Mouse (Mus musculus): Measurements from ENCODE around the gene Ttc30a1. TPM values are rescaled to one million over a fixed set of nuclear protein-coding genes. Genes with fewer than 3 reads are reported as not detected.
A peak's percentile ranks its signal among the peaks of the same experiment; 100 is the strongest.

Ttc30a1 gene
- polyA plus RNA-seq, 1 experiment from 2014 or later = 9.2 TPM

DNA sequence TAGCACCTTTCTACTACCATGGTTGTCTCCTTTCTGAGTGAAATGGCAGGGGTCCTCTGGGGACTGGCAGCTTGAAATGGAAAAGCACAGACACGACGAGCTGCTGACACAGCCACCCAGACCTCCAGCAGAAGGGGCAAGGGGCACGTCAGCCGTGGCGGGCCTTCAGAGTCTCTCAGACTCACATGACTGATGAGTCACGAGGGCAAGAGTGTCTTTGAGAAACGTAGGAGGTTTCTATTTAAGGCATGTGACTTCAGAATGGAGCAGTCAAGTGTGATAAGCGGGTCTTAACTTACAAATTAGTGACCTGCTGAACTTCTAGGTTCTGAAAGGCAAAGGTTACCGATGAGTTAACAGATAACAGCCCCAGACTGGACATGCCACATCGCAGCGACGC is 16.0 kb upstream of the Ttc30a1 start:
- WGBS = 29% methylated on average over 12 of the region's 12 CpGs
- Histone ChIP-seq H3K27ac (no peak overlapping the region), H3K4me3 (no peak overlapping the region), H3K9me3 (replicated peaks) (no peaks in the 10 kb centered on the region), H3K4me1 (peaks cover 28% of the 10 kb centered on the region), H3K36me3 (no peaks in the 10 kb centered on the region), H3K9ac (no peak overlapping the region), H3K27me3 (no peaks in the 10 kb centered on the region), H3K4me2 (replicated peaks) (no peak overlapping the region)
- ATAC-seq (ENCODE audit: low FRiP score) = no peak

DNA sequence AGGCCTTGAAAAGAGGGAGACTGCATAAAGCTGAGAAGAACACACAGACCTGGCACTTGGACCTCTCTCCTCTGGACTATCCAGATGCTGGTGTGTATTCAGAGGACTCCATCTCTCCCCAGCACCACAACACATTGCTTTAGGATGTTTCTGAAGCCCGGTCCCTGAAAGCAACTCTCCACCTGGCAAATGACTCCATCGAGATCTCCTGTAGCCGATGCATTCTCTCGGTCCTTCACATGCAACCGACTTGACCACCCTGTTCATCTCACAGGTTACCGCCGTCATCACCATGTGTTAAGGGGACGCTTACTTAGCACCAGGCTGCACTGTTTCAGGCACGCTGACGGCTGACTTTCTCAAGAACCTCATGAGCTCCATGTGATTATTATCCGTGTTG is 13.1 kb upstream of the Ttc30a1 start:
- H3K9me3 ChIP-seq (replicated peaks) = no peaks in the 10 kb centered on the region
- H3K9ac ChIP-seq = no peak overlapping the region
- WGBS = 96% methylated on average over 11 of the region's 11 CpGs
- H3K4me3 ChIP-seq = no peak overlapping the region
- H3K4me2 ChIP-seq (replicated peaks) = no peak overlapping the region
- no peak overlapping the region for H3K27ac ChIP-seq
- H3K36me3 ChIP-seq = no peaks in the 10 kb centered on the region
- no peaks in the 10 kb centered on the region for H3K27me3 ChIP-seq
- peaks cover 30% of the 10 kb centered on the region for H3K4me1 ChIP-seq
- no peak for ATAC-seq (ENCODE audit: low FRiP score)

DNA sequence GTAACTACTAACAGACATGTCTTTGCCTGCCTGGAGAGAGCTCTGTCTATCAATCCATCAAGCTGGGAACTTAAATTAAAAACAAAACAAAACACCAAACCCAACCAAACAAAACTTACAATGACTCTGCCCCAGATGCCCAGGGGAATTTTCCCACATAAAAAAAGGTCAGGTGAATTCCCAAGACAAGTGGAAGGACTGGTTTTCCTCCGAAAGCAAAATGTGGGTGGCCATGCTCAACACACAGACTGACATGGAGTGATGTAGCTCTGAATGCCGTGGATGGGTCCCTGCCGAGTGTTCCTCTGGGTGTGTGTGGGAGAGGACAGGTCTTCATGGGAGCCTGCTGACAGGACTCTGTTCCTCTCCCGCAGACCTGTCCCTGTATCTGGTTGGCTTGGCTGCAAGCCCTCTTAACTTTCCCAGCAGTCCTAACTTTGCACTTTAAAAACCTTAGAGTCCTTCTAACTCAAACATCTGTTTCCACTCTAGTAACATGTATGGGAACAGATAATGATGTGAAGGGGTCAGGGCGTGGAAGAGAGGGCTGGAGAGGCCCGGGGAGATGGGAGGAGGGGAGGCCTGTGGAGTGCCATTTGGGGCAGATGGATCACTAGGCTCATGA is 9.9 kb upstream of the Ttc30a1 start:
- ATAC-seq (ENCODE audit: low FRiP score) = no peak
- Histone ChIP-seq H3K9me3 (replicated peaks) (no peaks in the 10 kb centered on the region), H3K4me1 (peaks cover 29% of the 10 kb centered on the region), H3K9ac (no peak overlapping the region), H3K27me3 (no peaks in the 10 kb centered on the region), H3K4me3 (no peak overlapping the region), H3K36me3 (no peaks in the 10 kb centered on the region), H3K4me2 (replicated peaks) (no peak overlapping the region), H3K27ac (peak overlapping the region; percentile 90; the same call in 1 of the 2 replicates)
- WGBS = 34% methylated on average over 6 of the region's 6 CpGs

DNA sequence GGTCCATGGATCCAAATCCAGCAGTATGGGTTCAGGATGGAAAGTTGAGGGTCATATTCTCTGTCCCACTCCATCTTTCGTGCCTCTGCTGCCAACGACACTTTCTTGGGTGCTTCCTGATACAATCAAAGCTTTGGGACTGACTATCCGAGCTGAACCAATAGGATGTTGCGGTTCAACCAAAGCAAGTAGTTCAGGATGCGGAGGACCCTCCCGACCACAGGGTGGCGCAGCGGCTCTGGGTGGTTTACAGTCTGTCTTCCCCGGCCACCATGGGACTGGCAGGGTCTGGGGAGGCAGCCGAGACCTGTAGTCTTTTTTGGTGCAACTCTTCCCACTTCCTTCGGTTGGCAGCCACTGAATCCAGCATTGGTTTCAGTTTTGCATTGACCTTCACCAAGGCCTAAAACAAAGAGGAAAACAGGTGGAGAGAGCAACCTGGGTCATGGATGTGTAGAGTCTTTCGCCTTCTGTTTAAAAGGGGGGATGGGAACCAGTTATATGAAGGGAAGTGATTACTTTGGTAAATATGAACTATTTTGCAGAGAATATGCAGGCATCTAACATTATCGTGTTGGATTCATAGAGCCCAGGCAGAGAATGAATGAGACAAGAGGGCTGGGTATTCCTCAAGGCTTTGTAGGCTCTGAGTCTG is 9.2 kb upstream of the Ttc30a1 start:
- H3K4me3 ChIP-seq = no peak overlapping the region
- no peak overlapping the region for H3K9ac ChIP-seq
- no peak overlapping the region for H3K4me2 ChIP-seq (replicated peaks)
- H3K27me3 ChIP-seq = no peaks in the 10 kb centered on the region
- peaks cover 34% of the 10 kb centered on the region for H3K4me1 ChIP-seq
- ATAC-seq (ENCODE audit: low FRiP score) = no peak
- 40% methylated on average over 13 of the region's 13 CpGs for WGBS
- peak overlapping the region; percentile 90; the same call in 1 of the 2 replicates for H3K27ac ChIP-seq
- H3K9me3 ChIP-seq (replicated peaks) = no peaks in the 10 kb centered on the region
- no peaks in the 10 kb centered on the region for H3K36me3 ChIP-seq

DNA sequence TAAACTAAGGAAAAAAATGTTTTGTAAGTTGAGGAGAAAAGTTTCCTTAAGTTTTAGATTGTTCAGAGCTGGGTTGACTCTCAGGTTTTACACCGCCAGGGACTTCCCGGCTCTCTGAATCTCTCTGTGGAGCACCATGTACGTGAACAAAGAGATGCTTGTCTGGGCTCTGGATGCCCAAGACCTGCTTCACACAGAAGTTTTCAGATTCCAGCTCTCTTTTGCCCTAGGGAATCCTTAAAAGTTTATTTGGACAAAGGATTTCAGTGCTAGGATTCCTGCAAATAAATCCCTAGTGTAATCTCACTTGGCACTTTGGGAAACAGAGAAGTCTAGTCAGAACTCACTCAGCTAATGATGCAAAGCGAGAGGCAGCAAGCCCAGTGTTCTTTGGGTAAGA is 7.9 kb upstream of the Ttc30a1 start:
- 48% methylated on average over 4 of the region's 4 CpGs for WGBS
- Histone ChIP-seq H3K4me3 (no peak overlapping the region), H3K27ac (peak overlapping the region; percentile 90)

DNA sequence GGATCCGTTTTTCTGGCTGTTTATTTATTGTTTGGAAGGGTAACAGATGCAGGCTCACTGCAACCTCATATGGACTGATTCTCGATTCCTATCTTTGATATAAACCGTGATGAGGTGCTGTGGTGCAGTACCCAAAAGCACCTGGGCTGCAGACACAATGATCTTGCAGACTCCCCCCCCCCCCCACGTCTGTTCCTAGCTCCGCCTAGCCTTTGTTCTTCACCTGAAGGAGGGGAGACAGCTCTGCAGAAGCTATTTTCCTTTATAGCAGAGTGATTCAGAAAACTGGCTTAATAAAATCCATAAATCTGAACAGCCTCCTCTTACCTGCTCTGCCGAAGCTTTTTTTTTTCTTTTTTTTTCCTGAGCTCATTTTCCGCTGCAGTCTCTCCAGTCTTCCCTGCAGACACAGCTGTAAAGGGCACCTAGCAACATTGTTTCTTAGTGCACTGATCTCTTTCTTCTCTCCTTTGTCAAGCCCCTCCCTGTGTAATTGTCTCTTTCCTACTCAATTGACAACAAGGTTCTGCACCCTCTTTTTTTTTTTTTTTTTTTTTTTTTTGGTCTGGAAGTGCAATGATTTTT is 7.1 kb upstream of the Ttc30a1 start:
- peak overlapping the region; percentile 27; the same call in 1 of the 2 replicates for H3K4me2 ChIP-seq (replicated peaks)
- no peak overlapping the region for H3K4me3 ChIP-seq
- peak overlapping the region; percentile 90 for H3K27ac ChIP-seq
- 30% methylated on average over 7 of the region's 7 CpGs for WGBS
- H3K9me3 ChIP-seq (replicated peaks) = no peaks in the 10 kb centered on the region
- H3K4me1 ChIP-seq = peaks cover 37% of the 10 kb centered on the region
- no peaks in the 10 kb centered on the region for H3K36me3 ChIP-seq
- no peak; the same call in 1 of the 2 replicates for ATAC-seq (ENCODE audit: low FRiP score)
- peak overlapping the region; percentile 35; the same call in 1 of the 2 replicates for H3K9ac ChIP-seq
- no peaks in the 10 kb centered on the region for H3K27me3 ChIP-seq

More for the DNA sequence above, 7.9 kb upstream of the Ttc30a1 start:
- Histone ChIP-seq H3K9ac (no peak overlapping the region), H3K36me3 (no peaks in the 10 kb centered on the region), H3K27me3 (no peaks in the 10 kb centered on the region), H3K4me2 (replicated peaks) (no peak overlapping the region), H3K4me1 (peaks cover 37% of the 10 kb centered on the region), H3K9me3 (replicated peaks) (no peaks in the 10 kb centered on the region)
- ATAC-seq (ENCODE audit: low FRiP score) = no peak

DNA sequence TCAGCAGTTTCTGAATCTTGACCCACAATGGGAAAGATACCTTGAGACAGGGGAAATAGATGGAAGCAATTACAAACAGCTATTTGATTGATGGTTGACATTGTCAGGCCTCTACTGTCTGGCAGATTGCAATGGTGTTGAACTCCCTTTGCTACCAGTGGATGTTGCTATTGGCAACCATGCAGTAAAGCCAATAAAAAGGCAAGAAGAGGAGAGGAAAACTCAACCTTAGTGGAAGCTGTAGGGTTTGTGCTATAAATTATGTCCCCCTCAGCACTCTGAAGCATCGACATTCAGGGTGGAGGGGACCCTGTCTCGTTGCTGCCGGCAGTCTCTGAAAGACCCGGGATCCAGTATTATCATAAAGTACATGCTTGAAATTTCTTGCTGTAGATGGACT is 6.6 kb upstream of the Ttc30a1 start:
- Histone ChIP-seq H3K4me3 (no peak overlapping the region), H3K4me1 (peaks cover 35% of the 10 kb centered on the region)

DNA sequence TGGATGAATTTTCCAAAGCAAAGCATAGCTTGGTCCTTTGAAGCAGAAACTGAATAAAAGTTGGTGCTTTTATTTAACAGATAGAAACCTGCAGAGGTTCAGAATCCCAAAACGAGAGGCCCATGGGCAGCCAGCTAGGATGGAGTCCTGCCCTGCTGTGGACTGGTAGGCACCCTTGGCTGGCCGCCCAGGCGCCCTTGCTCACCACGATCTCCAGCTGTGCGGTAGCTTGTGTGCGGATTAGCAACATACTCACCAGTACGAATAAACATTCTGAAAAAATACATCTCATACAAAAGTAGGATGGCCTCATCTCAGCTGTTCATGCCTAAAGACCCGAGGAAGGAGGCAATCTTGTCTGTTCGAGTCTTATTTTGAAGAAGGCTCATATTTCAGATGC is 6.0 kb upstream of the Ttc30a1 start:
- Histone ChIP-seq H3K36me3 (no peaks in the 10 kb centered on the region), H3K4me1 (peaks cover 31% of the 10 kb centered on the region), H3K9ac (no peak overlapping the region), H3K4me3 (no peak overlapping the region), H3K4me2 (replicated peaks) (no peak overlapping the region), H3K27me3 (no peaks in the 10 kb centered on the region), H3K27ac (peak overlapping the region; percentile 90), H3K9me3 (replicated peaks) (no peaks in the 10 kb centered on the region)
- WGBS = 68% methylated on average over 9 of the region's 9 CpGs
- ATAC-seq (ENCODE audit: low FRiP score) = no peak

More for the DNA sequence above, 6.6 kb upstream of the Ttc30a1 start:
- H3K27ac ChIP-seq = peak overlapping the region; percentile 90
- H3K4me2 ChIP-seq (replicated peaks) = peak overlapping the region; percentile 27; the same call in 1 of the 2 replicates
- WGBS = 37% methylated on average over 4 of the region's 4 CpGs
- no peaks in the 10 kb centered on the region for H3K9me3 ChIP-seq (replicated peaks)
- no peaks in the 10 kb centered on the region for H3K27me3 ChIP-seq
- H3K9ac ChIP-seq = peak overlapping the region; percentile 35; the same call in 1 of the 2 replicates
- H3K36me3 ChIP-seq = no peaks in the 10 kb centered on the region
- ATAC-seq (ENCODE audit: low FRiP score) = peak; percentile 62

DNA sequence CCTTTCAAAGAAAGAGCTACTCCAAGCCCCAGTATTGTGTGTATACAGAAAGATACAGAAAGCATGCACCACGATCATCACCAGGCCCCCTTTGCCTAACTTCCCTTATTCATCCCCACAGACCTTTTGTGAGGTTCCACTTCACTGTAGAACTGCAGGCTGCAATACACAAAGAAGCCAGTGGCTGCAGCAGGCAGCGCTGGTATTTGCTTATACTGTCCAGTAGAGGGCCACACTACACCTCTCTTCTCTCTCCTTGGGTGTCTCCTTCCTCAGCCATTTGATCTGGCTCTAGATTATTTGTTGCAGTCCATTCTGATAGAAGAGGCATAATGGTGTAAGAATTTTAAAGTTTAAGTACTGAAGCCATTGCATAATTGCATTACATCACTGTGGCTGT is 3.4 kb upstream of the Ttc30a1 start:
- Histone ChIP-seq H3K9ac (0 out of 2 replicates have a peak overlapping the region, but pooled peaks have one; percentile 6), H3K4me3 (no peak overlapping the region), H3K4me1 (peaks cover 23% of the 10 kb centered on the region), H3K27me3 (no peaks in the 10 kb centered on the region), H3K36me3 (no peaks in the 10 kb centered on the region), H3K4me2 (replicated peaks) (no peak overlapping the region), H3K27ac (peak overlapping the region; percentile 68), H3K9me3 (replicated peaks) (no peaks in the 10 kb centered on the region)
- WGBS = 9% methylated on average over 2 of the region's 2 CpGs
- ATAC-seq (ENCODE audit: low FRiP score) = peak; percentile 59; the same call in 1 of the 2 replicates

DNA sequence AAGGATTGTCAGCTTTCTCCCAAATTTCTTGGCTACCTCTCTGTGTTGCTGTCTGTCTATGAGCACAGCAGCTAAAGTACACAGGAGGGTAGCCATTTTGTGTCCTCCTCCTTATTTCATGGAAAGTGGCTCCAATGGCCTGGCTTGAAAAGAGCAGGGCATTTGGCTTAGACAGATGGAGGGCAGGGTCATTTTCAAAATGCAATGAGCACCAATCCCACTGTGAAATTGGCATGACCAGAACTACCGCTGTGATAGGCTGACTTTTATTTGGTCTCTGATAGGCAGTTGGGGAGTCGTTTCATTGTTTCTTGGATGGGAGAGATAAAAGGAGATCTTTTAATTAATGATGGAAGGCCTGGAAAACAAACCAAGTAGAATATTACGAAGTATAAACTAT is 2.1 kb upstream of the Ttc30a1 start:
- Histone ChIP-seq H3K27me3 (no peaks in the 10 kb centered on the region), H3K27ac (no peak overlapping the region)
- 75% methylated on average over 3 of the region's 3 CpGs for WGBS

DNA sequence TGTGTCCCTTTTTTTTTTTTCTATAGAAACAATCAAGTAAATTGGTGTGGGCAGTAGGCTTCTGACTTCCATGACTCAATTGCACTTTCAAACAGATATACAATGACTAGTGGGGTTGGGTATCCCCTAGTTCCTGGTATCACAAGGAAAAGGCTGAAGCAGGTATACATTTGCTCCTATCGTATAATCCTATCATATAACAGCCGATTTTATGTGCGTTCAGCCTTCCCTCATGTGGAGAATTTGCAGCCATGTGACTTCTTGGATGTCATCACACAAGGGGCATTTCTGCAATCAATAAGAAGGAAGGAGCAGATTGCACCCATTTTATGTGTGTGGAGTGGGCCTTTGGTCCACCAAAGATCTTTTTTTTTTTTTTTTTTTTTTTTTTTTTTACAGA is 1.3 kb upstream of the Ttc30a1 start:
- peaks cover 13% of the 10 kb centered on the region for H3K4me1 ChIP-seq

More for the DNA sequence above, 2.1 kb upstream of the Ttc30a1 start:
- no peak overlapping the region for H3K9ac ChIP-seq
- H3K36me3 ChIP-seq = no peaks in the 10 kb centered on the region
- no peaks in the 10 kb centered on the region for H3K9me3 ChIP-seq (replicated peaks)
- H3K4me3 ChIP-seq = no peak overlapping the region
- H3K4me2 ChIP-seq (replicated peaks) = no peak overlapping the region
- peaks cover 20% of the 10 kb centered on the region for H3K4me1 ChIP-seq
- no peak for ATAC-seq (ENCODE audit: low FRiP score)

DNA sequence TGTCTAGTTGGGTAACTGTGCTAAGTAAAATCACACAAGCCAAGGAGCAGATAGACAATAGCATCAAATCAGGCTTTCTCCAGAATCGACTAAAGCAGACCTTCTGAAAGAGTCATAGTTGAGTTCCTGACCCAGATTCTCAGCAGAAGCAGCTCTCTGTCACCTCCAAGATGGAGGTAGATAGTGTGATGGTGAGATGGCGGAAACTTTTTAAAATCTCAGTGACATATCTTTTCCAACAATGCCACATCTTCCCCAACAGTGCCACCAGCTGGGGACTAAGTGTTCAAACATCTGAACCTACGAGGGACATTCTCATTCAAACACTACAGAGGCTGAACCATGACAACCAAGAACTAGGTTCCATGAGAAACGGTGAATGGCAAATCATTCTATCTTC is 859 bp upstream of the Ttc30a1 start:
- H3K4me2 ChIP-seq (replicated peaks) = no peak overlapping the region
- H3K27me3 ChIP-seq = no peaks in the 10 kb centered on the region
- no peak overlapping the region for H3K27ac ChIP-seq
- no peaks in the 10 kb centered on the region for H3K9me3 ChIP-seq (replicated peaks)
- H3K4me3 ChIP-seq = no peak overlapping the region
- peaks cover 8% of the 10 kb centered on the region for H3K4me1 ChIP-seq
- H3K9ac ChIP-seq = no peak overlapping the region
- WGBS = 97% methylated on average over 4 of the region's 4 CpGs
- ATAC-seq (ENCODE audit: low FRiP score) = no peak
- no peaks in the 10 kb centered on the region for H3K36me3 ChIP-seq

More for the DNA sequence above, 1.3 kb upstream of the Ttc30a1 start:
- no peak for ATAC-seq (ENCODE audit: low FRiP score)
- H3K27ac ChIP-seq = no peak overlapping the region
- no peaks in the 10 kb centered on the region for H3K9me3 ChIP-seq (replicated peaks)
- 95% methylated on average over 3 of the region's 3 CpGs for WGBS
- H3K36me3 ChIP-seq = no peaks in the 10 kb centered on the region
- H3K4me3 ChIP-seq = no peak overlapping the region
- no peaks in the 10 kb centered on the region for H3K27me3 ChIP-seq
- H3K9ac ChIP-seq = no peak overlapping the region
- H3K4me2 ChIP-seq (replicated peaks) = no peak overlapping the region
